Mouse (Mus musculus): ENCODE measurements around the gene Mns1. TPM values are rescaled to one million over a fixed set of nuclear protein-coding genes. Genes with fewer than 3 reads are reported as not detected.

Gene Mns1
- polyA plus RNA-seq, 2 experiments, result 70.9 to 99.8 TPM

DNA sequence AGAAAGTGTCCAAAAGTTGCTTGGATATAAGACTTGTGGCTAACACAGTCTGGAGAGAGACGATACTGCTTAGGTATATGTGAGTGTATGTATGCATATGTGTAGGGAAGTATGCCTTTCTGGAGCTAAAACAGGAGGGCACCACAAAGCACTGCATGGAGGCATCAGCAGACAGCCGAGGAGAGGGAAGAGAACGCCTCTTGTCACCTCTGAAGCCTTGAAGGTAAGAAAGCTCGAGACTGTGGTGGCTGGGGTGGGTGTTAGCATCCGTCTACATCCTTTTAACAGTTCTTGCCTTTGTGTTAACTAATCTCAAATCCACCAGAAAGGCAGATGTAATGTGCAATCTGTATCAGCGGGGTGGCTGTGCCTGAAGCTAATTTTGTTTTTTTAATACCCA is 34.4 kb upstream of the Mns1 start:
- ATAC-seq (ENCODE audit: insufficient read depth) (no peak), DNase-seq (ENCODE audit: low read depth in 3 of 3, low spot score in 3 of 3) (no peak)
- Histone ChIP-seq H3K36me3 (replicated peaks; ENCODE audit: control insufficient read depth, insufficient read depth, low read depth) (no peaks in the 10 kb centered on the region), H3K9me3 (ENCODE audit: control insufficient read depth, low read length) (no peaks in the 10 kb centered on the region), H3K4me2 (ENCODE audit: low read depth) (no peak overlapping the region), H3K27ac (no peak overlapping the region), H3K4me3 (ENCODE audit: insufficient read depth in 1 of 2, low read depth in 2 of 2, low read length in 2 of 2) (no peak overlapping the region), H3K9ac (replicated peaks) (no peak overlapping the region), H3K27me3 (ENCODE audit: control insufficient read depth, insufficient read depth, low read length) (no peaks in the 10 kb centered on the region), H3K4me1 (replicated peaks; ENCODE audit: control insufficient read depth in 2 of 2, insufficient read depth in 2 of 2, low read length in 1 of 2) (peaks cover 22 to 29% of the 10 kb centered on the region in 2 experiments)
- TF ChIP-seq EP300 (IDR thresholded peaks at IDR 0.05; ENCODE audit: low read depth) (no peak), CTCF (IDR thresholded peaks at IDR 0.05; ENCODE audit: low read depth) (no peak)
- WGBS (ENCODE audit: insufficient replicate concordance), result 63% methylated on average over 6 of the region's 6 CpGs

DNA sequence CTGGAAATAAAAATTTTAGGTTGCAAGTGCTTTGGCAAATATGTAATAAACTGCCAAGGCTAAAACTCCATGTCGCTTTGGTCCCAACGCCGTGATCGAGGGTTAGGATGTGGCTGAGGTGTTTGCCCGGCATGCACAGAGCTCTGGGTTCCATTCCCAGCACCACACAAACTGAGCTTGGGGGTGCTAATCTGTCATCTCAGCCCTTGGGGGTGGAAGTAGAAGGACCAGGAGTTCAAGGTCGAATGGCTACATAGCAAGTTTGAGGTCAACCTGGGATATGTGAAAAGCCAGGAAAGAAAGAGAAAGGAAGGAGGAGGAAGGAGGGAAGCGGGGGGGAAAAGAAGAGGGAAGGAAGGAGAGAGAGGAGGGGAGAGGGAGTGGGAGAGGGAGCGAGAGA is 33.4 kb upstream of the Mns1 start:
- TF ChIP-seq CTCF (IDR thresholded peaks at IDR 0.05; ENCODE audit: low read depth) (no peak), EP300 (IDR thresholded peaks at IDR 0.05; ENCODE audit: low read depth) (no peak)
- WGBS (ENCODE audit: insufficient replicate concordance), result 80% methylated on average over 8 of the region's 8 CpGs
- H3K9ac ChIP-seq (replicated peaks), result no peak overlapping the region
- H3K9me3 ChIP-seq (ENCODE audit: control insufficient read depth, low read length), result no peaks in the 10 kb centered on the region
- no peaks in the 10 kb centered on the region for H3K36me3 ChIP-seq (replicated peaks; ENCODE audit: control insufficient read depth, insufficient read depth, low read depth)
- no peak overlapping the region for H3K27ac ChIP-seq
- no peaks in the 10 kb centered on the region for H3K27me3 ChIP-seq (ENCODE audit: control insufficient read depth, insufficient read depth, low read length)
- no peak overlapping the region for H3K4me3 ChIP-seq (ENCODE audit: insufficient read depth in 1 of 2, low read depth in 2 of 2, low read length in 2 of 2)
- DNase-seq (ENCODE audit: low read depth in 3 of 3, low spot score in 3 of 3), result no peak
- peaks cover 26 to 38% of the 10 kb centered on the region in 2 experiments for H3K4me1 ChIP-seq (replicated peaks; ENCODE audit: control insufficient read depth in 2 of 2, insufficient read depth in 2 of 2, low read length in 1 of 2)
- ATAC-seq (ENCODE audit: insufficient read depth), result no peak
- H3K4me2 ChIP-seq (ENCODE audit: low read depth), result no peak overlapping the region

DNA sequence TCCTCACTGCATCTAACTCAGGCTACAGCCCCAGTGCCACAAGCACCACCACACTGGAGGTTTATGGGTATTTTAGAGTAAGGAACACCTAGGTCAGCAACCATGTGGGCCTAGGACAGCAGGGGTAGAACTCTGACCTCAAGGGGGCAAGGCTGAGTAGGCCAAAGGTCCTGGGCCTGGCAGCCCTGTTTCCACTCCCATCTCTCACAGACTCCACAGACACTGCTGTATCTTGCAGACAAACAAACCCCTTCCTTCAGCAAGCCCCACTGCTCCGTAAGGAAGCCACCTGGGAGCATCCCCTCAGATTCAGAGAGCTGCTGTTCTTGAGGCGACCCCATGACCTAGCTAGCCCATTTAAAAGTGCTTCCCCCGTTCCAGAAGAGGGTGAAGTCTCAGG is 32.9 kb upstream of the Mns1 start:
- Histone ChIP-seq H3K27ac (no peak overlapping the region), H3K4me3 (ENCODE audit: insufficient read depth in 1 of 2, low read depth in 2 of 2, low read length in 2 of 2) (no peak overlapping the region), H3K4me2 (ENCODE audit: low read depth) (no peak overlapping the region), H3K36me3 (replicated peaks; ENCODE audit: control insufficient read depth, insufficient read depth, low read depth) (no peaks in the 10 kb centered on the region), H3K9me3 (ENCODE audit: control insufficient read depth, low read length) (no peaks in the 10 kb centered on the region), H3K4me1 (replicated peaks; ENCODE audit: control insufficient read depth in 2 of 2, insufficient read depth in 2 of 2, low read length in 1 of 2) (peaks cover 26 to 43% of the 10 kb centered on the region in 2 experiments), H3K27me3 (ENCODE audit: control insufficient read depth, insufficient read depth, low read length) (no peaks in the 10 kb centered on the region), H3K9ac (replicated peaks) (no peak overlapping the region)
- WGBS (ENCODE audit: insufficient replicate concordance), result 83% methylated on average over 3 of the region's 3 CpGs
- TF ChIP-seq EP300 (IDR thresholded peaks at IDR 0.05; ENCODE audit: low read depth), result no peak
- peak; percentile 14; the same call in 1 of the 2 replicates for TF ChIP-seq CTCF (IDR thresholded peaks at IDR 0.05; ENCODE audit: low read depth)
- ATAC-seq (ENCODE audit: insufficient read depth) (no peak), DNase-seq (ENCODE audit: low read depth in 3 of 3, low spot score in 3 of 3) (no peak)

DNA sequence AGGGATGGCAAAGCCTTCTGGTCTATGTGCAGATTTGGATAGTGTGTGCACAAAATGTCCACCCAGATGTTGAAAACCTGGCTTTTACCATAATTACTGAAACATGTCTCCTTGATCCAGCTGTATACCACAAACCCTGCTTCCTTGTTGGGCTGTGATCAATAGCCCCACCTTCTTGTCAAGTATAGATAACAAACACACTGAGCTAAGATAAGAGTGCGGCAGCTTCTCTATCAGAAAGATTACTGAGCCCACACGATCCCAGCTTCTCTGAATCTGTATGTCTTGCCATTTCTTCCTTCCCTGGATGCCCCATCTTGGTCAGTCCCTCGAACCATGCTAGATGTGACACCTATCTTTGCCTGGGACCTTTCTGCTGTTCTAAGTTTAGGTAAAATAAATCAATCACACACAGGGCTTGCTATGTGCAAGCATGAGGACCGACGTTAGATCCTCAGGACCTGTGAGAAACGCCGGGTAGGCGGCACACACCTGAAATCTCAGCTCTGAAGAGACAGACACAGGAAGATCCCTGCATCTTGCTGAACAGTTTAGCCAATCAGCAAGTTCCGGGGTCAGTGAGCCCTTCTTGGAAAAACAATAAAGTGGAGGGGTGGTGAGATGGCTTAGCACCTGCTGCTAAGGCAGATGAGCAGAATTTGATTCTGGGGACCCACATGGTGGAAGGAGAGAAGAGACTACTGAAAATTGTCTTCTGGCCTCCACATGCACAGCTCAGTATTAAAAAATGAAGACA is 31.8 kb upstream of the Mns1 start:
- Histone ChIP-seq H3K27ac (no peak overlapping the region; the same call in 1 of the 2 replicates), H3K36me3 (replicated peaks; ENCODE audit: control insufficient read depth, insufficient read depth, low read depth) (no peaks in the 10 kb centered on the region), H3K9ac (replicated peaks) (no peak overlapping the region), H3K9me3 (ENCODE audit: control insufficient read depth, low read length) (no peaks in the 10 kb centered on the region), H3K4me1 (replicated peaks; ENCODE audit: control insufficient read depth in 2 of 2, insufficient read depth in 2 of 2, low read length in 1 of 2) (peaks cover 36 to 54% of the 10 kb centered on the region in 2 experiments), H3K4me2 (ENCODE audit: low read depth) (peak overlapping the region; percentile 19), H3K4me3 (ENCODE audit: insufficient read depth in 1 of 2, low read depth in 2 of 2, low read length in 2 of 2) (no peak overlapping the region), H3K27me3 (ENCODE audit: control insufficient read depth, insufficient read depth, low read length) (no peaks in the 10 kb centered on the region)
- no peak for ATAC-seq (ENCODE audit: insufficient read depth)
- peak; percentile 41 to 51 (median 43) for DNase-seq (ENCODE audit: low read depth in 3 of 3, low spot score in 3 of 3)
- 59% methylated on average over 9 of the region's 9 CpGs for WGBS (ENCODE audit: insufficient replicate concordance)
- peak; percentile 84 for TF ChIP-seq EP300 (IDR thresholded peaks at IDR 0.05; ENCODE audit: low read depth)
- no peak for TF ChIP-seq CTCF (IDR thresholded peaks at IDR 0.05; ENCODE audit: low read depth)

DNA sequence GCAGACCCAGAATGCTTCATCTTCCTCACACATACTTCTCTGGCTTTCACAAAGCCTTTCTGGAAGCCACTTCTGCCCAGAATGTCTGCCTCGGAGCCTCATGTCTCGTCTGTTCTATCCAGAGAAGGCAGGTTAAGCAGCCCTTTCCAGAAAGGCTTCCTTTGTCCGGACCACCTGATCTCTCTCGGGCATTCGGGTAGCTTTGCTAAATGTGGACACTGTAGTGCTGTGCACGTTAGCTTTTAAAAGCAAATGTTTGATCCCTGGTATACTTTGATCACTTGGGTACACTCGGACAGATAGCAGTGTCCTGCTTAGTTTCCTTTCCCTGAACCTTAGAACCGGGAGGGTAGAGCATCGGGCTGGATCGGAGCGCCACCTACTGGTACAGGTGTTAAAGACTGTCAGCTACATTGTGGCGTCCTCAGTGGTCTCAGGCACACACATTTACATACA is 29.7 kb upstream of the Mns1 start:
- H3K27me3 ChIP-seq (ENCODE audit: control insufficient read depth, insufficient read depth, low read length), result no peaks in the 10 kb centered on the region
- H3K36me3 ChIP-seq (replicated peaks; ENCODE audit: control insufficient read depth, insufficient read depth, low read depth), result no peaks in the 10 kb centered on the region
- H3K9ac ChIP-seq (replicated peaks), result peak overlapping the region; percentile 69
- 9% methylated on average over 12 of the region's 12 CpGs for WGBS (ENCODE audit: insufficient replicate concordance)
- peak overlapping the region; percentile 99 for H3K27ac ChIP-seq
- no peaks in the 10 kb centered on the region for H3K9me3 ChIP-seq (ENCODE audit: control insufficient read depth, low read length)
- DNase-seq (ENCODE audit: low read depth in 3 of 3, low spot score in 3 of 3), result peak; percentile 80 to 87 (median 84)
- peaks cover 42 to 57% of the 10 kb centered on the region in 2 experiments for H3K4me1 ChIP-seq (replicated peaks; ENCODE audit: control insufficient read depth in 2 of 2, insufficient read depth in 2 of 2, low read length in 1 of 2)
- TF ChIP-seq CTCF (IDR thresholded peaks at IDR 0.05; ENCODE audit: low read depth), result peak; percentile 98
- no peak for TF ChIP-seq EP300 (IDR thresholded peaks at IDR 0.05; ENCODE audit: low read depth)
- peak; percentile 32; the same call in 1 of the 2 replicates for ATAC-seq (ENCODE audit: insufficient read depth)
- H3K4me2 ChIP-seq (ENCODE audit: low read depth), result peak overlapping the region; percentile 72
- H3K4me3 ChIP-seq (ENCODE audit: insufficient read depth in 1 of 2, low read depth in 2 of 2, low read length in 2 of 2), result peak overlapping the region; percentile 52 to 59
